Mouse (Mus musculus) liver, adult 2 months (tissue): ENCODE measurements around the gene Ndc1.

Experiments used
- CTCF ChIP-seq: fragments of 200-500 bp; IDR thresholded peaks from 2 replicates; pipeline ENCODE4 v1.5.1; 2011; ENCODE audit warnings: low read depth, low read length, control low read depth
- POLR2A ChIP-seq: fragments of 200-500 bp; IDR thresholded peaks from 2 replicates; pipeline ENCODE4 v1.6.1; 2011; ENCODE audit warnings: low read length, control low read depth; ENCODE audit not compliant: insufficient read depth; ENCODE audit errors: extremely low read depth

- TF ChIP-seq POLR2A (no peak), CTCF (no peak)
Measured at GRCm38 (mm10) chr4:107348529-107349310, 18.9 kb upstream of the Ndc1 start.
